Mouse (Mus musculus) macrophage (primary cell): ENCODE data around the gene Stk32c. TPM values are rescaled to one million over a fixed set of nuclear protein-coding genes. Genes with fewer than 3 reads are reported as not detected.

Experiments
- H3K27ac ChIP-seq: fragments of 350-480 bp; formaldehyde crosslinking; 2 replicates; pipeline ENCODE4 v1.9.0; 2021
- H3K36me3 ChIP-seq: fragments of 350-480 bp; formaldehyde crosslinking; 2 replicates; pipeline ENCODE4 v1.9.0; 2021; ENCODE audit errors: inconsistent target
- H3K4me3 ChIP-seq: fragments of 350-480 bp; formaldehyde crosslinking; 2 replicates; pipeline ENCODE4 v1.9.0; 2021; ENCODE audit errors: inconsistent target
- H3K79me2 ChIP-seq: fragments of 350-480 bp; formaldehyde crosslinking; 2 replicates; pipeline ENCODE4 v1.9.0; 2021; ENCODE audit errors: inconsistent target
- WGBS: methylation state at CpG from one replicate; pipeline ENCODE4 v1.1.7; 2026; ENCODE audit warnings: inconsistent platforms; ENCODE audit not compliant: missing documents; 5-methylcytosine and 5-hydroxymethylcytosine counted together
- polyA plus RNA-seq: library from polyadenylated mRNA; stranded (reverse); fragments of 250-400 nt; gene quantifications from 3 replicates; pipeline ENCODE4 v1.2.4, GENCODE M21; 2018; ENCODE audit warnings: inconsistent platforms

Stk32c gene
- polyA plus RNA-seq, 1 experiment from 2014 or later: 0.17 TPM

GRCm38 (mm10) chr7:139191619-139192018 is 21.5 kb downstream of the Stk32c start:
- 71% methylated on average over 6 of the region's 6 CpGs for WGBS
- Histone ChIP-seq H3K79me2 (no peaks in the 10 kb centered on the region), H3K36me3 (no peaks in the 10 kb centered on the region), H3K4me3 (no peak overlapping the region), H3K27ac (no peak overlapping the region)

- H3K27ac ChIP-seq: no peak overlapping the region
- no peaks in the 10 kb centered on the region for H3K79me2 ChIP-seq
- WGBS: 94% methylated on average over 4 of the region's 4 CpGs
These were observed 22.5 kb downstream of the Stk32c start for GRCm38 (mm10) chr7:139190616-139191015.

GRCm38 (mm10) chr7:139188634-139189207 is 24.4 kb downstream of the Stk32c start:
- 5% methylated on average over 23 of the region's 23 CpGs for WGBS
- Histone ChIP-seq H3K79me2 (no peaks in the 10 kb centered on the region), H3K4me3 (no peak overlapping the region), H3K27ac (no peak overlapping the region), H3K36me3 (no peaks in the 10 kb centered on the region)

More at GRCm38 (mm10) chr7:139190616-139191015, 22.5 kb downstream of the Stk32c start:
- Histone ChIP-seq H3K36me3 (no peaks in the 10 kb centered on the region), H3K4me3 (no peak overlapping the region)

- Histone ChIP-seq H3K79me2 (no peaks in the 10 kb centered on the region), H3K36me3 (no peaks in the 10 kb centered on the region), H3K4me3 (no peak overlapping the region), H3K27ac (no peak overlapping the region)
- WGBS: 1% methylated on average over 85 of the region's 94 CpGs
These were observed 25.1 kb downstream of the Stk32c start for GRCm38 (mm10) chr7:139187771-139188633.

GRCm38 (mm10) chr7:139187277-139187676 is 25.8 kb downstream of the Stk32c start:
- Histone ChIP-seq H3K27ac (no peak overlapping the region), H3K36me3 (no peaks in the 10 kb centered on the region), H3K4me3 (no peak overlapping the region), H3K79me2 (no peaks in the 10 kb centered on the region)
- 46% methylated on average over 7 of the region's 7 CpGs for WGBS

- H3K36me3 ChIP-seq: no peaks in the 10 kb centered on the region
- 77% methylated on average over 8 of the region's 8 CpGs for WGBS
- H3K79me2 ChIP-seq: no peaks in the 10 kb centered on the region
- H3K4me3 ChIP-seq: no peak overlapping the region
- no peak overlapping the region for H3K27ac ChIP-seq
These were observed 26.7 kb downstream of the Stk32c start for GRCm38 (mm10) chr7:139186436-139186835.

GRCm38 (mm10) chr7:139185971-139186370 is 27.1 kb downstream of the Stk32c start:
- Histone ChIP-seq H3K36me3 (no peaks in the 10 kb centered on the region), H3K4me3 (no peak overlapping the region)
- WGBS: 66% methylated on average over 5 of the region's 5 CpGs

GRCm38 (mm10) chr7:139184846-139185245 is 28.3 kb downstream of the Stk32c start:
- H3K27ac ChIP-seq: no peak overlapping the region
- 85% methylated on average over 7 of the region's 7 CpGs for WGBS
- H3K36me3 ChIP-seq: no peaks in the 10 kb centered on the region
- H3K4me3 ChIP-seq: no peak overlapping the region
- H3K79me2 ChIP-seq: no peaks in the 10 kb centered on the region

More at GRCm38 (mm10) chr7:139185971-139186370, 27.1 kb downstream of the Stk32c start:
- Histone ChIP-seq H3K27ac (no peak overlapping the region), H3K79me2 (no peaks in the 10 kb centered on the region)

GRCm38 (mm10) chr7:139184396-139184795 is 28.7 kb downstream of the Stk32c start:
- WGBS: 68% methylated on average over 4 of the region's 4 CpGs
- H3K79me2 ChIP-seq: no peaks in the 10 kb centered on the region
- no peaks in the 10 kb centered on the region for H3K36me3 ChIP-seq
- no peak overlapping the region for H3K27ac ChIP-seq
- H3K4me3 ChIP-seq: no peak overlapping the region

GRCm38 (mm10) chr7:139180058-139180457 is 33.0 kb downstream of the Stk32c start:
- 79% methylated on average over 3 of the region's 3 CpGs for WGBS
- H3K4me3 ChIP-seq: no peak overlapping the region
- no peaks in the 10 kb centered on the region for H3K79me2 ChIP-seq
- H3K27ac ChIP-seq: no peak overlapping the region
- no peaks in the 10 kb centered on the region for H3K36me3 ChIP-seq

- H3K79me2 ChIP-seq: no peaks in the 10 kb centered on the region
- no peak overlapping the region for H3K4me3 ChIP-seq
- no peaks in the 10 kb centered on the region for H3K36me3 ChIP-seq
- 90% methylated on average over 5 of the region's 5 CpGs for WGBS
- no peak overlapping the region for H3K27ac ChIP-seq
These were observed 33.8 kb downstream of the Stk32c start for GRCm38 (mm10) chr7:139179299-139179698.

- H3K36me3 ChIP-seq: no peaks in the 10 kb centered on the region
- H3K27ac ChIP-seq: no peak overlapping the region
- WGBS: 41% methylated on average over 4 of the region's 4 CpGs
- H3K4me3 ChIP-seq: no peak overlapping the region
- H3K79me2 ChIP-seq: no peaks in the 10 kb centered on the region
These were observed 44.0 kb downstream of the Stk32c start for GRCm38 (mm10) chr7:139169143-139169542.

GRCm38 (mm10) chr7:139164410-139164809 is 48.7 kb downstream of the Stk32c start:
- Histone ChIP-seq H3K79me2 (no peaks in the 10 kb centered on the region), H3K36me3 (no peaks in the 10 kb centered on the region), H3K27ac (no peak overlapping the region), H3K4me3 (no peak overlapping the region)
- WGBS: 57% methylated on average over 5 of the region's 5 CpGs

- no peak overlapping the region for H3K27ac ChIP-seq
- no peak overlapping the region for H3K4me3 ChIP-seq
- WGBS: 82% methylated on average over 5 of the region's 5 CpGs
- no peaks in the 10 kb centered on the region for H3K79me2 ChIP-seq
- no peaks in the 10 kb centered on the region for H3K36me3 ChIP-seq
These were observed 54.2 kb downstream of the Stk32c start for GRCm38 (mm10) chr7:139158956-139159355.

- Histone ChIP-seq H3K79me2 (no peaks in the 10 kb centered on the region), H3K4me3 (no peak overlapping the region), H3K27ac (no peak overlapping the region), H3K36me3 (no peaks in the 10 kb centered on the region)
- 83% methylated on average over 7 of the region's 7 CpGs for WGBS
These were observed 54.6 kb downstream of the Stk32c start for GRCm38 (mm10) chr7:139158549-139158948.
